Mouse (Mus musculus) cortical plate, adult 2 months (tissue): Measurements from ENCODE around the gene Senp2.

Experiments used
- CTCF ChIP-seq: fragments of 200-500 bp; IDR thresholded peaks from 2 replicates; pipeline ENCODE4 v1.5.1; 2011; ENCODE audit warnings: mild to moderate bottlenecking, control low read depth, low read length; ENCODE audit not compliant: insufficient read depth; ENCODE audit errors: extremely low read depth
- POLR2A ChIP-seq: fragments of 200-500 bp; IDR thresholded peaks from 2 replicates; pipeline ENCODE4 v1.6.1; 2011; ENCODE audit warnings: mild to moderate bottlenecking, low read length, control low read depth; ENCODE audit not compliant: insufficient read depth; ENCODE audit errors: extremely low read depth

DNA sequence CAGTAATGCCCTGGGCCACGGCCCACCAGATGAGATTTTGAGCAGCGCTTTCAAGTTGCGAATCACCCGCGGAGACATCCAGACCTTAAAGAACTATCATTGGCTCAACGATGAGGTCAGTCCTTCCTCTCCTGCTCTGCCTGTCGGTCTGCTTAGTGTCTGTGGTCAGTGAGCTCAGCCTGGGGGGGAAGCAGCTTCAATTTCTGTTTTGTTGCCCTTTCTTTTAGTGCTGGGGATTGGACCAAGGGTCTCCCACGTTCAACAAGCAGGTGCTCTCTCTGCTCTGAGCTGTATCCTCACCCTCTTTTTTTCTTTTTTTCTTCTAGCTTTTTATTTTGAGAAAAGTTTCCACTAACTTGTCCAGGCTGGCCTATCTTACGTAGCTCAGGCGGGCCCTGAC lies 29.3 kb downstream of the Senp2 start:
- TF ChIP-seq CTCF (no peak), POLR2A (no peak)
